ENCODE assay signal across 8 mouse cellular contexts in genomic region chr5:124528791-124529190, GRCm38 (mm10). TPM values are rescaled to one million over a fixed set of nuclear protein-coding genes. Genes with fewer than 3 reads are reported as not detected.
DNase-seq lines count a peak whose midpoint lies in the region; ATAC-seq and TF ChIP-seq lines count a peak whose summit lies in the region.

No protein-coding gene starts in this region.

- peaks cover 51% of the 10 kb centered on the region for H3K4me1 ChIP-seq in embryonic facial prominence, embryonic 10.5 days
- H3K4me1 ChIP-seq in forebrain, postnatal 0 days (ENCODE audit: insufficient read depth) = peaks cover 11% of the 10 kb centered on the region
- H3K4me1 ChIP-seq in hindbrain, embryonic 15.5 days (replicated peaks) = peaks cover 37% of the 10 kb centered on the region

- WGBS in embryonic facial prominence, embryonic 10.5 days = 48% methylated on average over 9 of the region's 9 CpGs
- 34% methylated on average over 9 of the region's 9 CpGs for WGBS in forebrain, postnatal 0 days
- 32% methylated on average over 9 of the region's 9 CpGs for WGBS in hindbrain, embryonic 15.5 days

- H3K36me3 ChIP-seq in embryonic facial prominence, embryonic 10.5 days (replicated peaks) = peaks cover 30% of the 10 kb centered on the region
- H3K36me3 ChIP-seq in forebrain, postnatal 0 days (ENCODE audit: insufficient read depth) = no peaks in the 10 kb centered on the region
- no peaks in the 10 kb centered on the region for H3K36me3 ChIP-seq in hindbrain, embryonic 15.5 days

- TF ChIP-seq CTCF in forebrain, postnatal 0 days (IDR thresholded peaks at IDR 0.05; ENCODE audit: low read depth) = no peak

- no peak for ATAC-seq in forebrain, postnatal 0 days
- ATAC-seq in hindbrain, embryonic 15.5 days (ENCODE audit: low FRiP score, low read depth) = no peak
- ATAC-seq in megakaryocyte, adult 5-6 weeks (ENCODE audit: poor library complexity, severe bottlenecking) = no peak

- peak overlapping the region; percentile 78 for H3K4me2 ChIP-seq in forebrain, postnatal 0 days (ENCODE audit: low read depth)
- H3K4me2 ChIP-seq in hindbrain, embryonic 15.5 days = peak overlapping the region; percentile 67

- DNase-seq in embryonic facial prominence, embryonic 10.5 days (ENCODE audit: low spot score) = no peak
- DNase-seq in forebrain, postnatal 0 days = no peak
- DNase-seq in lung, postnatal 14 days = peak; percentile 28
- DNase-seq in layer of hippocampus, postnatal 36 days = no peak
- DNase-seq in layer of hippocampus, adult 18-20 months (ENCODE audit: low spot score in 2 of 2) = no peak
- no peak for DNase-seq in c-Kit-positive CD71-positive TER-119-positive erythroid progenitor cells, embryonic 14.5 days (ENCODE audit: low spot score)

- peak overlapping the region; percentile 90 for H3K4me3 ChIP-seq in embryonic facial prominence, embryonic 10.5 days
- H3K4me3 ChIP-seq in forebrain, postnatal 0 days (ENCODE audit: low read depth, low read length) = no peak overlapping the region
- peak overlapping the region; percentile 70; the same call in 1 of the 2 replicates for H3K4me3 ChIP-seq in hindbrain, embryonic 15.5 days

- no peaks in the 10 kb centered on the region for H3K9me3 ChIP-seq in embryonic facial prominence, embryonic 10.5 days
- H3K9me3 ChIP-seq in forebrain, postnatal 0 days (ENCODE audit: low read length) = no peaks in the 10 kb centered on the region
- H3K9me3 ChIP-seq in hindbrain, embryonic 15.5 days = no peaks in the 10 kb centered on the region

- peak overlapping the region; percentile 58 for H3K27ac ChIP-seq in embryonic facial prominence, embryonic 10.5 days (replicated peaks)
- H3K27ac ChIP-seq in forebrain, postnatal 0 days (ENCODE audit: low read depth, low read length) = no peak overlapping the region
- peak overlapping the region; percentile 40; the same call in 1 of the 2 replicates for H3K27ac ChIP-seq in hindbrain, embryonic 15.5 days (replicated peaks)

- H3K9ac ChIP-seq in forebrain, postnatal 0 days = no peak overlapping the region
- peak overlapping the region; percentile 23 for H3K9ac ChIP-seq in hindbrain, embryonic 15.5 days

- H3K27me3 ChIP-seq in embryonic facial prominence, embryonic 10.5 days (replicated peaks; ENCODE audit: low read depth, poor library complexity, severe bottlenecking) = no peaks in the 10 kb centered on the region
- H3K27me3 ChIP-seq in forebrain, postnatal 0 days (ENCODE audit: insufficient read depth, low read length) = no peaks in the 10 kb centered on the region
- no peaks in the 10 kb centered on the region for H3K27me3 ChIP-seq in hindbrain, embryonic 15.5 days

RNA-seq across cellular contexts. Expression of gene Rilpl1, which starts 2.4 kb away (rescaled TPM):
- polyA plus RNA-seq in embryonic facial prominence, embryonic 10.5 days (2016; fragmentation: Nextera tagmentation; extraction: Ambion mirVana) = 23.1 and 26.4 TPM in 2 replicates
- total RNA-seq in forebrain, postnatal 0 days (2014; rRNA removed) = 11.8 and 14.4 TPM in 2 replicates
- polyA plus RNA-seq in forebrain, postnatal 0 days (2015; fragmentation: Nextera tagmentation; extraction: Ambion mirVana) = 9.0 and 10.0 TPM in 2 replicates
- 14.7 and 15.6 TPM in 2 replicates for polyA plus RNA-seq in hindbrain, embryonic 15.5 days (2015; fragmentation: Nextera tagmentation; extraction: Ambion mirVana)
- total RNA-seq in megakaryocyte, adult 5-6 weeks (2015) = 0.75 and 1.2 TPM in 2 replicates
- total RNA-seq in megakaryocyte, adult 5-6 weeks (2017) = 0.48 and 0.65 TPM in 2 replicates
- 10 to 100 TPM; 68.7 to 72.1 TPM for total RNA-seq in layer of hippocampus, postnatal 36 days (2021)
- 10 to 100 TPM; 75.7 to 89.4 TPM for total RNA-seq in layer of hippocampus, adult 18-20 months (2021)

RNA-seq across cellular contexts. Expression of gene Tmed2, which starts 11.7 kb away (rescaled TPM):
- 453 and 454 TPM in 2 replicates for polyA plus RNA-seq in embryonic facial prominence, embryonic 10.5 days (2016; fragmentation: Nextera tagmentation; extraction: Ambion mirVana)
- 279 and 319 TPM in 2 replicates for total RNA-seq in forebrain, postnatal 0 days (2014; rRNA removed)
- polyA plus RNA-seq in forebrain, postnatal 0 days (2015; fragmentation: Nextera tagmentation; extraction: Ambion mirVana) = 354 and 380 TPM in 2 replicates
- 335 and 341 TPM in 2 replicates for polyA plus RNA-seq in hindbrain, embryonic 15.5 days (2015; fragmentation: Nextera tagmentation; extraction: Ambion mirVana)
- 561 and 605 TPM in 2 replicates for total RNA-seq in megakaryocyte, adult 5-6 weeks (2015)
- 974 and 1,002 TPM in 2 replicates for total RNA-seq in megakaryocyte, adult 5-6 weeks (2017)
- 100 to 1,000 TPM; 102 to 106 TPM for total RNA-seq in layer of hippocampus, postnatal 36 days (2021)
- total RNA-seq in layer of hippocampus, adult 18-20 months (2021) = 100 to 1,000 TPM in 1 of 2 experiments, 10 to 100 TPM in 1; 96.7 to 100 TPM

RNA-seq across cellular contexts. Expression of gene Ddx55, which starts 23.9 kb away (rescaled TPM):
- polyA plus RNA-seq in embryonic facial prominence, embryonic 10.5 days (2016; fragmentation: Nextera tagmentation; extraction: Ambion mirVana) = 16.7 and 18.2 TPM in 2 replicates
- 23.2 and 24.0 TPM in 2 replicates for total RNA-seq in forebrain, postnatal 0 days (2014; rRNA removed)
- polyA plus RNA-seq in forebrain, postnatal 0 days (2015; fragmentation: Nextera tagmentation; extraction: Ambion mirVana) = 13.6 and 20.1 TPM in 2 replicates
- 24.8 and 25.1 TPM in 2 replicates for polyA plus RNA-seq in hindbrain, embryonic 15.5 days (2015; fragmentation: Nextera tagmentation; extraction: Ambion mirVana)
- 6.5 and 7.7 TPM in 2 replicates for total RNA-seq in megakaryocyte, adult 5-6 weeks (2015)
- 7.2 and 15.1 TPM in 2 replicates for total RNA-seq in megakaryocyte, adult 5-6 weeks (2017)
- total RNA-seq in layer of hippocampus, postnatal 36 days (2021) = 10 to 100 TPM; 23.3 to 28.3 TPM
- 10 to 100 TPM; 23.8 to 24.4 TPM for total RNA-seq in layer of hippocampus, adult 18-20 months (2021)

RNA-seq across cellular contexts. Expression of gene Snrnp35, which starts 45.9 kb away (rescaled TPM):
- 28.3 and 28.8 TPM in 2 replicates for polyA plus RNA-seq in embryonic facial prominence, embryonic 10.5 days (2016; fragmentation: Nextera tagmentation; extraction: Ambion mirVana)
- 15.9 and 16.0 TPM in 2 replicates for total RNA-seq in forebrain, postnatal 0 days (2014; rRNA removed)
- 16.6 and 17.7 TPM in 2 replicates for polyA plus RNA-seq in forebrain, postnatal 0 days (2015; fragmentation: Nextera tagmentation; extraction: Ambion mirVana)
- 20.3 and 22.1 TPM in 2 replicates for polyA plus RNA-seq in hindbrain, embryonic 15.5 days (2015; fragmentation: Nextera tagmentation; extraction: Ambion mirVana)
- 3.8 and 5.7 TPM in 2 replicates for total RNA-seq in megakaryocyte, adult 5-6 weeks (2015)
- 10.6 and 12.0 TPM in 2 replicates for total RNA-seq in megakaryocyte, adult 5-6 weeks (2017)
- 10 to 100 TPM; 27.4 to 31.7 TPM for total RNA-seq in layer of hippocampus, postnatal 36 days (2021)
- 10 to 100 TPM; 25.3 to 28.7 TPM for total RNA-seq in layer of hippocampus, adult 18-20 months (2021)

RNA-seq across cellular contexts. Expression of gene Eif2b1, which starts 50.1 kb away (rescaled TPM):
- polyA plus RNA-seq in embryonic facial prominence, embryonic 10.5 days (2016; fragmentation: Nextera tagmentation; extraction: Ambion mirVana) = 83.7 and 88.2 TPM in 2 replicates
- 39.9 and 55.1 TPM in 2 replicates for total RNA-seq in forebrain, postnatal 0 days (2014; rRNA removed)
- polyA plus RNA-seq in forebrain, postnatal 0 days (2015; fragmentation: Nextera tagmentation; extraction: Ambion mirVana) = 59.3 and 64.1 TPM in 2 replicates
- 60.0 and 63.0 TPM in 2 replicates for polyA plus RNA-seq in hindbrain, embryonic 15.5 days (2015; fragmentation: Nextera tagmentation; extraction: Ambion mirVana)
- total RNA-seq in megakaryocyte, adult 5-6 weeks (2015) = 24.8 and 28.0 TPM in 2 replicates
- 15.6 and 20.0 TPM in 2 replicates for total RNA-seq in megakaryocyte, adult 5-6 weeks (2017)
- 10 to 100 TPM; 36.1 to 40.6 TPM for total RNA-seq in layer of hippocampus, postnatal 36 days (2021)
- total RNA-seq in layer of hippocampus, adult 18-20 months (2021) = 10 to 100 TPM; 32.7 to 37.5 TPM
